In genomic region chr15:93592596-93592995, GRCm38 (mm10) we compare ENCODE assay signal across 9 mouse cellular contexts. TPM values are rescaled to one million over a fixed set of nuclear protein-coding genes. Genes with fewer than 3 reads are reported as not detected.
DNase-seq lines count a peak whose midpoint lies in the region; ATAC-seq and TF ChIP-seq lines count a peak whose summit lies in the region.
"Had no signal": no experiment of that assay in that cellular context is flagged by ENCODE, and none has a peak within 500 bp of the region (broad histone marks: within the 10 kb centered on the region; RNA-seq: fewer than 3 reads in every experiment).

No protein-coding gene starts in this region.

- no peaks in the 10 kb centered on the region for H3K9me3 ChIP-seq in heart, embryonic 14.5 days (ENCODE audit: control insufficient read depth, low read length)
- no peaks in the 10 kb centered on the region for H3K9me3 ChIP-seq in lung, embryonic 14.5 days (ENCODE audit: low read depth, low read length)
- H3K9me3 ChIP-seq in intestine, embryonic 16.5 days (ENCODE audit: control insufficient read depth, low read length) = no peaks in the 10 kb centered on the region
- no peaks in the 10 kb centered on the region for H3K9me3 ChIP-seq in stomach, embryonic 14.5 days (ENCODE audit: control insufficient read depth, low read depth, low read length)
- H3K9me3 ChIP-seq in forebrain, embryonic 13.5 days (replicated peaks) = no peaks in the 10 kb centered on the region
- H3K9me3 ChIP-seq: stomach, embryonic 15.5 days had no signal

- H3K4me1 ChIP-seq in heart, embryonic 14.5 days (ENCODE audit: control insufficient read depth in 2 of 2, insufficient read depth in 2 of 2, low read length in 2 of 2) = peaks cover 11 to 67% of the 10 kb centered on the region in 2 experiments
- H3K4me1 ChIP-seq in lung, embryonic 14.5 days (ENCODE audit: insufficient read depth) = peaks cover 24% of the 10 kb centered on the region
- H3K4me1 ChIP-seq in intestine, embryonic 16.5 days (ENCODE audit: control insufficient read depth, insufficient read depth, low read length) = peaks cover 32% of the 10 kb centered on the region
- peaks cover 31% of the 10 kb centered on the region for H3K4me1 ChIP-seq in stomach, embryonic 14.5 days (ENCODE audit: control insufficient read depth, insufficient read depth, low read length)
- H3K4me1 ChIP-seq in forebrain, embryonic 13.5 days = peaks cover 21% of the 10 kb centered on the region; the same call in 1 of the 2 replicates

- peak overlapping the region in 1 of 2 experiments; percentile 37; a peak in 2 of 4 replicates for H3K4me3 ChIP-seq in heart, embryonic 14.5 days (ENCODE audit: control insufficient read depth in 1 of 2, insufficient read depth in 1 of 2, low read depth in 1 of 2, low read length in 2 of 2)
- no peak overlapping the region for H3K4me3 ChIP-seq in lung, embryonic 14.5 days (ENCODE audit: low read depth, low read length)
- no peak overlapping the region for H3K4me3 ChIP-seq in intestine, embryonic 16.5 days (ENCODE audit: low read length)
- H3K4me3 ChIP-seq in stomach, embryonic 14.5 days (ENCODE audit: low read depth, low read length) = no peak overlapping the region
- H3K4me3 ChIP-seq in forebrain, embryonic 13.5 days = no peak overlapping the region

- H3K9ac ChIP-seq in heart, embryonic 14.5 days (ENCODE audit: low read length) = no peak overlapping the region
- no peak overlapping the region for H3K9ac ChIP-seq in lung, embryonic 14.5 days
- H3K9ac ChIP-seq in intestine, embryonic 16.5 days (ENCODE audit: low read depth, low read length) = no peak overlapping the region
- H3K9ac ChIP-seq in stomach, embryonic 14.5 days (replicated peaks; ENCODE audit: low read depth, low read length) = no peak overlapping the region
- no peak overlapping the region for H3K9ac ChIP-seq in forebrain, embryonic 13.5 days
- H3K9ac ChIP-seq: stomach, embryonic 15.5 days had no signal

- peak overlapping the region; percentile 80 for H3K4me2 ChIP-seq in heart, embryonic 14.5 days (ENCODE audit: low read length)
- peak overlapping the region; percentile 62 for H3K4me2 ChIP-seq in lung, embryonic 14.5 days
- H3K4me2 ChIP-seq in intestine, embryonic 16.5 days (ENCODE audit: low read depth, low read length) = peak overlapping the region; percentile 56
- H3K4me2 ChIP-seq in stomach, embryonic 14.5 days (replicated peaks; ENCODE audit: low read depth, low read length) = peak overlapping the region; percentile 40
- no peak overlapping the region for H3K4me2 ChIP-seq in forebrain, embryonic 13.5 days

- 27% methylated on average over 3 of the region's 3 CpGs for WGBS in heart, embryonic 14.5 days
- 37% methylated on average over 3 of the region's 3 CpGs for WGBS in lung, embryonic 14.5 days
- WGBS in intestine, embryonic 16.5 days = 42% methylated on average over 3 of the region's 3 CpGs
- WGBS in stomach, embryonic 14.5 days = 45% methylated on average over 3 of the region's 3 CpGs
- 86% methylated on average over 3 of the region's 3 CpGs for WGBS in forebrain, embryonic 13.5 days

- no peak for DNase-seq in heart, postnatal 36 days
- no peak for DNase-seq in lung, embryonic 14.5 days
- DNase-seq in lung, adult 18-20 months = no peak
- no peak for DNase-seq in adrenal gland, postnatal 25 days

- TF ChIP-seq CTCF in lung, embryonic 14.5 days (IDR thresholded peaks at IDR 0.05; ENCODE audit: low read depth) = no peak

- no peak for ATAC-seq in heart, embryonic 14.5 days (ENCODE audit: insufficient number of reproducible peaks, insufficient read depth, low FRiP score, low read depth)
- ATAC-seq in lung, embryonic 14.5 days (ENCODE audit: insufficient read depth) = no peak
- no peak for ATAC-seq in intestine, embryonic 16.5 days
- ATAC-seq in stomach, embryonic 14.5 days (ENCODE audit: insufficient number of reproducible peaks, insufficient read depth, low FRiP score, low read depth) = no peak
- ATAC-seq in forebrain, embryonic 13.5 days = no peak

- no peaks in the 10 kb centered on the region for H3K27me3 ChIP-seq in heart, embryonic 14.5 days (ENCODE audit: control insufficient read depth, insufficient read depth, low read length)
- no peaks in the 10 kb centered on the region for H3K27me3 ChIP-seq in lung, embryonic 14.5 days (ENCODE audit: insufficient read depth, low read length)
- H3K27me3 ChIP-seq in intestine, embryonic 16.5 days (replicated peaks; ENCODE audit: control insufficient read depth, insufficient read depth, low read length) = no peaks in the 10 kb centered on the region
- H3K27me3 ChIP-seq in stomach, embryonic 14.5 days (ENCODE audit: control insufficient read depth, insufficient read depth, low read length) = no peaks in the 10 kb centered on the region
- H3K27me3 ChIP-seq in forebrain, embryonic 13.5 days = peaks cover 4% of the 10 kb centered on the region; the same call in 1 of the 2 replicates
- H3K27me3 ChIP-seq: stomach, embryonic 15.5 days had no signal

- intact Hi-C loops in heart, postnatal 36 days (cut with DNase I) = loop anchor here (5.0 to 10.0 kb wide), 4 partner anchors 232 to 922 kb away; no protein-coding TSS in a partner anchor

- H3K36me3 ChIP-seq in heart, embryonic 14.5 days (ENCODE audit: control insufficient read depth, insufficient read depth, low read length) = no peaks in the 10 kb centered on the region
- no peaks in the 10 kb centered on the region for H3K36me3 ChIP-seq in lung, embryonic 14.5 days (ENCODE audit: insufficient read depth)
- no peaks in the 10 kb centered on the region for H3K36me3 ChIP-seq in intestine, embryonic 16.5 days (ENCODE audit: control insufficient read depth, insufficient read depth, low read length)
- no peaks in the 10 kb centered on the region for H3K36me3 ChIP-seq in stomach, embryonic 14.5 days (ENCODE audit: control insufficient read depth, insufficient read depth, low read length)
- no peaks in the 10 kb centered on the region for H3K36me3 ChIP-seq in forebrain, embryonic 13.5 days (ENCODE audit: poor library complexity, severe bottlenecking)
- H3K36me3 ChIP-seq: stomach, embryonic 15.5 days had no signal

- H3K27ac ChIP-seq in heart, embryonic 14.5 days (replicated peaks in 1 of 2; ENCODE audit: control insufficient read depth in 1 of 2, insufficient read depth in 1 of 2, low read depth in 2 of 2, low read length in 2 of 2) = peak overlapping the region; percentile 0 to 93; a peak in 2 of 4 replicates
- 0 out of 2 replicates have a peak overlapping the region, but pooled peaks have one; percentile 51 for H3K27ac ChIP-seq in lung, embryonic 14.5 days (ENCODE audit: low read depth)
- H3K27ac ChIP-seq in intestine, embryonic 16.5 days (ENCODE audit: low read length) = 0 out of 2 replicates have a peak overlapping the region, but pooled peaks have one; percentile 33
- no peak overlapping the region for H3K27ac ChIP-seq in stomach, embryonic 14.5 days (ENCODE audit: low read length)
- no peak overlapping the region for H3K27ac ChIP-seq in forebrain, embryonic 13.5 days

RNA-seq across cellular contexts. Expression of gene Prickle1, which starts 3.1 kb away (rescaled TPM):
- 40.4 and 40.6 TPM in 2 replicates for polyA plus RNA-seq in heart, embryonic 14.5 days (2014; fragmentation: Nextera tagmentation; extraction: Ambion mirVana)
- total RNA-seq in heart, postnatal 36 days (2021) = 10 to 100 TPM; 17.2 to 18.7 TPM
- polyA plus RNA-seq in lung, embryonic 14.5 days (2014; fragmentation: Nextera tagmentation; extraction: Ambion mirVana) = 22.7 and 26.9 TPM in 2 replicates
- polyA plus RNA-seq in intestine, embryonic 16.5 days (2015; fragmentation: Nextera tagmentation; extraction: Ambion mirVana) = 18.1 TPM in 2 replicates
- 23.6 and 28.6 TPM in 2 replicates for polyA plus RNA-seq in stomach, embryonic 14.5 days (2014; fragmentation: Nextera tagmentation; extraction: Ambion mirVana)
- 17.0 and 18.2 TPM in 2 replicates for total RNA-seq in adrenal gland, postnatal 25 days (2021)
- polyA plus RNA-seq in forebrain, embryonic 13.5 days (2015; fragmentation: Nextera tagmentation; extraction: Ambion mirVana) = 5.6 and 6.9 TPM in 2 replicates

Comparison
In these comparisons a context has a peak if more than half of its experiments do, and no peak if none do; other contexts are left out.
1. H3K27ac ChIP-seq: peak in heart, embryonic 14.5 days (2 of 2), lung, embryonic 14.5 days (single experiment) and intestine, embryonic 16.5 days (single experiment); none in stomach, embryonic 14.5 days (single experiment) and forebrain, embryonic 13.5 days (single experiment).